Mouse (Mus musculus) stomach, embryonic 16.5 days (tissue): ENCODE measurements around the gene Atp5g3. TPM values are rescaled to one million over a fixed set of nuclear protein-coding genes. Genes with fewer than 3 reads are reported as not detected.

Source experiments
- ATAC-seq: fragments of 200-750 bp; cut with Nextera tagmentation; 2 replicates; pipeline ENCODE4 v1.8.0; 2017; ENCODE audit warnings: moderate number of reproducible peaks, moderate TSS enrichment; ENCODE audit not compliant: insufficient read depth, low FRiP score
- H3K27ac ChIP-seq: fragments of 300-500 bp; sonication (generic); 2 replicates; pipeline ENCODE4 v1.5.1; 2014; ENCODE audit warnings: low read length
- H3K27me3 ChIP-seq: fragments of 300-500 bp; sonication (generic); 2 replicates; pipeline ENCODE4 v1.6.1; 2014; ENCODE audit warnings: low read length, control low read depth, mixed read lengths; ENCODE audit not compliant: control insufficient read depth, insufficient read depth
- H3K36me3 ChIP-seq: fragments of 300-500 bp; sonication (generic); 2 replicates; pipeline ENCODE4 v1.6.1; 2014; ENCODE audit warnings: low read length; ENCODE audit not compliant: control insufficient read depth, insufficient read depth
- H3K4me1 ChIP-seq: fragments of 300-500 bp; sonication (generic); 2 replicates; pipeline ENCODE4 v1.6.1; 2014; ENCODE audit warnings: low read length, control low read depth, mixed read lengths; ENCODE audit not compliant: control insufficient read depth, insufficient read depth
- H3K4me2 ChIP-seq: fragments of 300-500 bp; sonication (generic); 2 replicates; pipeline ENCODE4 v1.6.1; 2014; ENCODE audit warnings: low read depth, low read length, mixed read lengths
- H3K4me3 ChIP-seq: fragments of 300-500 bp; sonication (generic); replicated peaks from 2 replicates; pipeline ENCODE4 v1.5.1; 2014; ENCODE audit warnings: mild to moderate bottlenecking, low read length
- H3K9ac ChIP-seq: fragments of 300-500 bp; sonication (generic); 2 replicates; pipeline ENCODE4 v1.6.1; 2014; ENCODE audit warnings: low read length
- H3K9me3 ChIP-seq: fragments of 300-500 bp; sonication (generic); replicated peaks from 2 replicates; pipeline ENCODE4 v1.6.1; 2016; ENCODE audit warnings: low read length, control low read depth; ENCODE audit not compliant: control insufficient read depth
- WGBS: fragments of 180-500 bp; shearing (Covaris S2); extraction: QIAGEN DNeasy Blood & Tissue Kit; methylation state at CpG from one replicate; pipeline ENCODE4 v1.1.7; 2014; 5-methylcytosine and 5-hydroxymethylcytosine counted together
- polyA plus RNA-seq: library from polyadenylated mRNA; unstranded; fragments of >200 nt; fragmentation: Nextera tagmentation; extraction: Ambion mirVana; gene quantifications from 2 replicates; pipeline ENCODE4 v1.2.1, GENCODE M21; 2015

Gene Atp5g3
- 1,111 and 1,187 TPM in 2 replicates for polyA plus RNA-seq

DNA sequence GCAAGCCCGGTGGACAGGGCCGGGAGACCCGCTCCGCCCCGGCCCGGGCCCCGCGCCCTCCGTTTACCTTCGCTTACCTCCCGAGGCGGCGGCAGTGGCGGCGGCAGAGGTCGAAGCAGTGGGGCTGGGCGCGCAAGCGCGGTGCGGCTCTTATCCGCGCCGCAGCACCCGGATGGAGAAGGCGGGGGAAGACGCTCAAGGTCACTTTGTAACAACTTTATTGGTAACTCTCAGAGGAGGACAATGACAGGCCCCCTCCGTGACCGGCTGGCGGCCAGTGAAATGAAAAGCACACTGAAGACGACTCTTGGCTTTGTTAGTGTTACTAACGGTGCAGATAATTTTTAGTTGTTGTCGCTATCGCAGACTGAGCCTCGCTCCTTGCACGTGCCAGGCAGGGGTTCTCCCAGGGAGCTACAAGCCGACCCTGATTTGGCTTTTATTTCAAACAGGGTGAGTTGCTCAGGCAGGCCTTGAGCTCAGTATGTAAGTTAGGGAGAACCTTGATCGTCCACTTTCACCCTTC, at the start of gene Atp5g3:
Gene Atp5g3 (minus strand): TSS at position 152 of the 526 bp plus-strand sequence.
- Histone ChIP-seq H3K9me3 (no peaks in the 10 kb centered on the region), H3K27ac (peak within 1 kb of the TSS; percentile 97), H3K27me3 (no peaks in the 10 kb centered on the region), H3K4me2 (peak within 1 kb of the TSS; percentile 73), H3K36me3 (peaks cover 27% of the 10 kb centered on the region), H3K9ac (peak within 1 kb of the TSS; percentile 100), H3K4me3 (peak within 1 kb of the TSS; percentile 100), H3K4me1 (peaks cover 10% of the 10 kb centered on the region)
- ATAC-seq = peak; percentile 96
- 1% methylated on average over 38 of the region's 38 CpGs for WGBS

DNA sequence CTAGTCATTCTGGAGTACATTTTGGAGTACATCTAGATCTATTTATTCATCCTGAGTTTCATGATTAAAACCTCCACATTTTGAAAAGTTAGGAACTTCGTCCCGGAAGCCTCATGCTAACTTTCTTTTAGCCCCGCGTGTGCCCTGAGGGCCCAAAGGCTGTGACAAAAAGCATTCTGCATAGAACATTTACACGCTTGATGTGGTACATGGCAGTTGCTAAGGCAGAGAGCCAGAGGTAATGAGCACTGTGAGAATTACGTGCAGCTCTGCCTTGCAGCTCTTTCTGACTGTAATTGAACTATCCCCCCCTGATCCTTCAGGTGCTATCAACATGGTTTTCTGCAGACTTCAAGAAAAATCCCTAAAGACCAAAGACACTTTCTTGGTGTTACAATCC, 47.2 kb upstream of the Atp5g3 start:
- Histone ChIP-seq H3K36me3 (no peaks in the 10 kb centered on the region), H3K4me2 (no peak overlapping the region), H3K9me3 (no peaks in the 10 kb centered on the region), H3K27ac (no peak overlapping the region), H3K27me3 (no peaks in the 10 kb centered on the region), H3K4me1 (no peaks in the 10 kb centered on the region), H3K9ac (no peak overlapping the region), H3K4me3 (no peak overlapping the region)
- no peak for ATAC-seq
- 87% methylated on average over 6 of the region's 6 CpGs for WGBS

DNA sequence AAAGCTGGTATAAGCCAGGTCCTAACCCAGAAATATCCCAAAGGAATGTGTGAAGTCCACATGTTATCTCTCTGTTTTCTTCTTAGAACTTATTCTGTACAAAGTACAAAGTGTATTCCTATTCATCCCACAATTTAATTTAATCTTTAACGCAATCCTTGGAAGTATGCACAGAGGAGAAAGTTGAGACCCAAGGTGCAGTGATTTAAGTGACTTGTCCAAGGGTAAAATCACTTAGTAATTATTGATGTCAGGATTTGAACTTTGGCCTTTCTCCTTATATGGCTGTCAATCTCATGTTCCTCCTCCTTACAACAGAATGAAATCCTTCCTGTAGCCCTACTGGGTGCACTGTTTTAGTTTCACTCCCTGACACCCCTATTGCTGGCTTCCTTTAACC, 42.5 kb upstream of the Atp5g3 start:
- WGBS = 76% methylated on average over 1 of the region's 1 CpGs
- H3K27ac ChIP-seq = no peak overlapping the region
- no peak overlapping the region for H3K9ac ChIP-seq
- H3K4me2 ChIP-seq = no peak overlapping the region
- ATAC-seq = no peak
- no peak overlapping the region for H3K4me3 ChIP-seq
- H3K4me1 ChIP-seq = no peaks in the 10 kb centered on the region
- no peaks in the 10 kb centered on the region for H3K36me3 ChIP-seq
- no peaks in the 10 kb centered on the region for H3K9me3 ChIP-seq
- H3K27me3 ChIP-seq = no peaks in the 10 kb centered on the region

DNA sequence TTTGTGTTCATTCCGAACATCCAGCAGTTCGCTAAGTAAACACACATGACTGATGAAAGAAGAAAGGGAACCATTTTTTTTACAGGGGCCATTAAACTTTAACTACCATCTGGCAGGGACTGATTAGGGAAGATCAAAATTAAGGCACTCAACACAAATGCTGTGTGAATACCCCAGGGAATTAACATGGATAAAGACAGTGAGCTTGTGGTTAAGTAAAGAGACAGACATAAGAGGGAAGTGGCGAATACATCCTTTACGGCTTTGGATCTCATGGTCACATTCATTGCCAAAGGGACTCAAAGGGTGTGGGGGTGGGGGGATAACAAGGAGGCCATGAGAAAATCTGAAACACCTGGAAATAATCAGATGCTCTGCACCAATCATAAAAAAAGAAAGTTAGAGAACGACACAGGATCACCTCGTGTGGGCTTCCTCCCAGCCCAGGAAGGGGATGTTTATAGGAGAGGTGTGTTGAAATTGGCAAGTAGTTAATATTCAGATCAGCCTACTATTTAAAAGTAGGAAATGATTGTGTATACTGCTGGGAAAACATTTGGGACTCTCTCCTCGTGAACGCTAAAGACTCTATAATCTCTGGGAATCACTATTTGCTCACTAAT, 41.6 kb upstream of the Atp5g3 start:
- Histone ChIP-seq H3K9ac (no peak overlapping the region), H3K4me2 (no peak overlapping the region), H3K27ac (no peak overlapping the region), H3K4me3 (no peak overlapping the region), H3K9me3 (no peaks in the 10 kb centered on the region), H3K4me1 (no peaks in the 10 kb centered on the region), H3K36me3 (no peaks in the 10 kb centered on the region), H3K27me3 (no peaks in the 10 kb centered on the region)
- ATAC-seq = no peak
- WGBS = 41% methylated on average over 8 of the region's 8 CpGs

DNA sequence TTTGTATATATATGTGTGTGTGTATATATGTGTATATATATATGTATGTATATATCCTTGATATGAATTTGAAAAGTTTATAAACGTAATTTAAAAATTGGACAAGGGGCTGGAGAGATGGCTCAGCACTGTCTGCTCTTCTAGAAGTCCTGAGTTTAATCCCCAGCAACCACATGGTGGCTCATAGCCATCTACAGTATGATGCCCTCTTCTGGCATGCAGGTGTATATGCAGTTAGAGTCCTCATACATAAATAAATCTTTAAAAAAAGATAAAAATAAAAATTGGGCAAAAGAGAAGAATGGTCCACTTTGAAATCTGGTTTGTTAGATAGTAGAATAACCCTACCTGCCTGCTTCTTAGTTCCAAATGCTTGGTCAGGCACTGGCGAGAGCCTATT, 36.2 kb upstream of the Atp5g3 start:
- no peak for ATAC-seq
- H3K4me3 ChIP-seq = no peak overlapping the region
- no peaks in the 10 kb centered on the region for H3K4me1 ChIP-seq
- no peaks in the 10 kb centered on the region for H3K9me3 ChIP-seq
- no peak overlapping the region for H3K9ac ChIP-seq
- no peaks in the 10 kb centered on the region for H3K27me3 ChIP-seq
- no peak overlapping the region for H3K27ac ChIP-seq
- 76% methylated on average over 2 of the region's 2 CpGs for WGBS
- no peak overlapping the region for H3K4me2 ChIP-seq
- no peaks in the 10 kb centered on the region for H3K36me3 ChIP-seq

DNA sequence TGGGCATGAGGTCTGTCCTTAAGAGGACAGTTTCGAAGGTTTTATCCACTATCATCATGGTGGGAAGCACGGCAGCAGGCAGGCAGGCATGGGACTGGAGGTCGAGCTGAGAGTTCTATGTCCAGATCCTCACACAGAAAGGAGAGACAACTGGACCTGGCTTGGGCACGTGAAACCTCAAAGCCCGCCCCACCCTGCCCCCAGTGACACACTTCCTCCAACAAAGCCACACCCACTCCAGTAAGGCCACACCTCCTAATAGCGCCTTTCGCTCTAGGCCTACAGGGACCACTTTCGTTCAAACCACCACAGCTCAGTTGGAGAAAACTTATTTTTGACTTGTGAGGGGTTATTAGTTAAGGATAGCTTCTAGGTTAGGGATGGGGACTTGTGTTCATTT, 32.6 kb upstream of the Atp5g3 start:
- Histone ChIP-seq H3K27me3 (no peaks in the 10 kb centered on the region), H3K9ac (no peak overlapping the region), H3K36me3 (no peaks in the 10 kb centered on the region), H3K4me2 (no peak overlapping the region), H3K9me3 (no peaks in the 10 kb centered on the region), H3K4me3 (no peak overlapping the region), H3K27ac (no peak overlapping the region), H3K4me1 (no peaks in the 10 kb centered on the region)
- 90% methylated on average over 8 of the region's 8 CpGs for WGBS
- ATAC-seq = no peak

DNA sequence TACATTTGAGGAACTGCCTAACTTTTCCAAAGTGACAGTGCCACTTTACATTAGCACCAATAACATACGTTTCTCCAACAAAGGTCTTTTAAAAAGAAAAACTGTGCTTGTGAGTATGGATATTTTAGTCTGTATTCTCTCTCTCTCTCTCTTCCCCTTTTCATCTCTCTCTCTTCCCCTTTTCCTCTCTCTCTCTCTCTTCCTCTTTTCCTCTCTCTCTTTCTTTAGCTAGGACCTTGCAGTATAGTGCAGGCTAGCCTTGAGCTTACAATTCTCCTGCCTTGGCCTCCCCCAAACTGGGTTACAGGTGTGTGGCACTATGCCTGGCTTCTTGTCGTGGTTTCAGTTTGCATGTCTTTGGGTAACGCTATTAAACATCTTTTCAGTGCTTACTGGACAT, 31.7 kb upstream of the Atp5g3 start:
- WGBS = 65% methylated on average over 3 of the region's 3 CpGs
- H3K27ac ChIP-seq = no peak overlapping the region
- H3K4me1 ChIP-seq = no peaks in the 10 kb centered on the region
- no peak overlapping the region for H3K4me2 ChIP-seq
- no peaks in the 10 kb centered on the region for H3K36me3 ChIP-seq
- H3K4me3 ChIP-seq = no peak overlapping the region
- H3K9me3 ChIP-seq = no peaks in the 10 kb centered on the region
- H3K9ac ChIP-seq = no peak overlapping the region
- ATAC-seq = no peak
- no peaks in the 10 kb centered on the region for H3K27me3 ChIP-seq

DNA sequence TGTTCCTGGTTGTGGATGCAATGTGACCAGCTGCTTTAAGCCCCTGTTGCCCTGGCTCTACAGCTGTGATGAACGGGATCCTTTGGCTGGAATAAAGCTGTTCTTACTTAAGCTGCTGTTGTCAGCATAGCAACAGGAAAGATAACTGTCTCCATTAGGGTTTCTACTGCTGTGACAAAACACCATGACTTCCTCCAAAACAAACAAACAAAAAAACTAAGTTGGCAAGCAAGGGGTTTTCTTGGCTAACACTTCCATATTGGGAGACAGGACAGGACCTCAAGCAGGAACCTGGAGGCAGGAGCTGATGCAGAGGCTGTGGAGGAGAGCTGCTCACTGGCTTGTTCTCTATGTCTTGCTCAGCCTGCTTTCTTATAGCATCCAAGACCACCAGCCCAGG, 30.2 kb upstream of the Atp5g3 start:
- no peaks in the 10 kb centered on the region for H3K36me3 ChIP-seq
- H3K4me1 ChIP-seq = no peaks in the 10 kb centered on the region
- no peak overlapping the region for H3K27ac ChIP-seq
- WGBS = 70% methylated on average over 1 of the region's 1 CpGs
- ATAC-seq = no peak
- no peak overlapping the region for H3K4me3 ChIP-seq
- H3K9me3 ChIP-seq = no peaks in the 10 kb centered on the region
- no peak overlapping the region for H3K4me2 ChIP-seq
- no peaks in the 10 kb centered on the region for H3K27me3 ChIP-seq
- H3K9ac ChIP-seq = no peak overlapping the region

DNA sequence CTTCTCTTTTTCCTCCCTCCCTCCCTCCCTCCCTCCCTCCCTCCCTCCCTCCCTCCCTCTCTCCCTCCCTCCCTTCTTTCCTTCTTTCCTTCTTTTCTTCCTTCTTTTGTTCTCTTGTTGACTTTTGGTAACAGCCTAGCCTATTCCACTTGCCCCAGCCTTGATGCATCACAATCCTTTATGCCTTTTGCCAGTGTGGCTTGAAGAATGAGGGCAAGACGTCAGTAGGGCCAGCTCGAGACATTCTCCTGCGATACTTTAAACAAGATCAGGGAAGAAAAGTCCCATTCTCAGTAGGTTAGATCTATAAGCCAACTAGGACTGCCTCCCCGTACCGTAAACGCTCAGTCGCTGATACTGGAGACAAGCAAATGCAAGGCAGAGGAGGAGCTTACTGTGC, 29.3 kb upstream of the Atp5g3 start:
- no peak for ATAC-seq
- no peak overlapping the region for H3K9ac ChIP-seq
- no peak overlapping the region for H3K27ac ChIP-seq
- H3K27me3 ChIP-seq = no peaks in the 10 kb centered on the region
- H3K36me3 ChIP-seq = no peaks in the 10 kb centered on the region
- H3K4me1 ChIP-seq = no peaks in the 10 kb centered on the region
- 74% methylated on average over 7 of the region's 7 CpGs for WGBS
- no peak overlapping the region for H3K4me2 ChIP-seq
- H3K9me3 ChIP-seq = no peaks in the 10 kb centered on the region
- no peak overlapping the region for H3K4me3 ChIP-seq
